8 mouse cellular contexts compared by ENCODE assay signal in genomic region chr7:125393654-125394346, GRCm38 (mm10). TPM values are rescaled to one million over a fixed set of nuclear protein-coding genes. Genes with fewer than 3 reads are reported as not detected.
A peak's percentile ranks its signal among the peaks of the same experiment; 100 is the strongest.
DNase-seq lines count a peak whose midpoint lies in the region; ATAC-seq lines count a peak whose summit lies in the region.

No protein-coding gene starts in this region.

- peak overlapping the region; percentile 46 for H3K4me3 ChIP-seq in hindbrain, embryonic 16.5 days (ENCODE audit: low read length)

- peak overlapping the region; percentile 66 for H3K9ac ChIP-seq in hindbrain, embryonic 16.5 days (ENCODE audit: low read depth, low read length)

- H3K27ac ChIP-seq in hindbrain, embryonic 16.5 days (ENCODE audit: low read depth, low read length) = peak overlapping the region; percentile 60

- peak; percentile 86 for DNase-seq in WW6 (ENCODE audit: low read depth, low spot score)
- DNase-seq in cerebellum, postnatal 36 days = peak; percentile 95 to 97
- DNase-seq in gastrocnemius, adult 18-20 months (ENCODE audit: low spot score) = peak; percentile 96
- DNase-seq in left cerebral cortex, adult 18-20 months (ENCODE audit: low spot score in 2 of 2) = peak; percentile 97 to 99
- peak; percentile 93 to 95 for DNase-seq in lung, postnatal 4 days
- peak; percentile 83 for DNase-seq in retina, postnatal 7 days (ENCODE audit: low read depth, low spot score)
- peak; percentile 87 to 95 for DNase-seq in urinary bladder, adult 18-20 months (ENCODE audit: low spot score in 2 of 2)

- peaks cover 6% of the 10 kb centered on the region for H3K4me1 ChIP-seq in hindbrain, embryonic 16.5 days (ENCODE audit: control insufficient read depth, insufficient read depth, low read depth, low read length)

- peak; percentile 95 for ATAC-seq in hindbrain, embryonic 16.5 days

- H3K27me3 ChIP-seq in hindbrain, embryonic 16.5 days (replicated peaks; ENCODE audit: control insufficient read depth, insufficient read depth, low read length) = peaks cover 3% of the 10 kb centered on the region; the same call in 1 of the 2 replicates

- under 1% methylated on average over 33 of the region's 33 CpGs for WGBS in hindbrain, embryonic 16.5 days

- no peaks in the 10 kb centered on the region for H3K9me3 ChIP-seq in hindbrain, embryonic 16.5 days (ENCODE audit: control insufficient read depth, low read length)

- no peaks in the 10 kb centered on the region for H3K36me3 ChIP-seq in hindbrain, embryonic 16.5 days (ENCODE audit: control insufficient read depth, insufficient read depth, low read length)

- H3K4me2 ChIP-seq in hindbrain, embryonic 16.5 days (ENCODE audit: low read length) = peak overlapping the region; percentile 94

RNA-seq across cellular contexts. Expression of gene Kdm8, which starts 50.7 kb away (rescaled TPM):
- 1 to 10 TPM; 6.2 to 7.9 TPM for total RNA-seq in gastrocnemius, adult 18-20 months (2021)
- polyA plus RNA-seq in hindbrain, embryonic 16.5 days (2015; fragmentation: Nextera tagmentation; extraction: Ambion mirVana) = 5.2 TPM in 2 replicates
- total RNA-seq in left cerebral cortex, adult 18-20 months (2021) = 1 to 10 TPM; 4.5 TPM

Comparison
In these comparisons a context has a peak if more than half of its experiments do, and no peak if none do; other contexts are left out.
1. Peak in every context shown above with its lines: DNase-seq, ATAC-seq, H3K4me3 ChIP-seq and H3K27ac ChIP-seq.